Mouse (Mus musculus) brain, embryonic 14.5 days (tissue): ENCODE measurements around the gene Dlx5.

Experiments
- CTCF ChIP-seq: fragments of 200-500 bp; IDR thresholded peaks from 2 replicates; pipeline ENCODE4 v1.5.1; 2012; ENCODE audit warnings: inconsistent platforms, mild to moderate bottlenecking, moderate library complexity, borderline replicate concordance; ENCODE audit not compliant: insufficient read depth, insufficient read length; ENCODE audit errors: extremely low read depth
- POLR2A ChIP-seq: fragments of 200-500 bp; IDR thresholded peaks from 2 replicates; pipeline ENCODE4 v1.6.1; 2012; ENCODE audit warnings: mild to moderate bottlenecking, inconsistent platforms, borderline replicate concordance; ENCODE audit not compliant: poor library complexity, insufficient read depth, insufficient read length, severe bottlenecking; ENCODE audit errors: extremely low read depth

DNA sequence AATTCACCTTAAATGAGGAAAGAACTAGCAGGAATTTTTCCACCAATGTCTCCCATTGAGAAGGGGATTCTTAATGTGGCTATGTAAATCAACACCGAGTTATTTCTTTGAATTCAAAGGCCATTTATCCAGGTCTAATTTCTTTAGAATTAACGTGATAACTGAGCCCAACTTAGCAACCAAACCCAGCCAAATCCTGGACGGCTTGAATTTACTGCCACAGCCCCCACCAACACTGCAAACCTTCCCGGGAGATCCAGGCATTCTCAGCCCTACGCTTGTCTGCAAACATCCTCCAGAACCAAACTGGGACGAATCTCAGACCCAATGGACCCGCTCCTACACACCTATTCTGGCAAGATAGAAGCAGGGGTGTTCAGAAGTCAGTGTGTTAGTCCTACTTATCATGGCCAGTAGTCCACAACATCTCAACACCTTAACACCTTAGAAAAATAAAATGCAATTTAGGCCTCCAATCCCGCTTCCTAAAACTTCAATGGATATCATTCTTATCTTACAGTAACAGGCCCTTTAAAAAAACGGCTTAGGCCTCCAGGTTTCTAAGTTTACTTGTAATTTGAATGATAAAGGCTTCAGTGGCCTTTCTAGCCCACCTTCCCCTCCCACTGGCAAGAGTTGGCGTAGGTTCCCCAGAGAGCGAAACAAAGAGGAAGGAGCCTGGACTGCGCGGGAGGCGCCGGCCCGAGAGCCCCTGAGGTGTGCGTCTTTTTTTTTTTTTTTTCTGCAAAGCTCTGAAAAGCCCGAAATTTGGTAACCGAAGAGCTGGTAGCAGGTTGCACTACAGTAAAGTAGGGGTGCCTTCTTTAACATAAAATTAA, 22.6 kb downstream of the Dlx5 start:
- TF ChIP-seq POLR2A (no peak), CTCF (no peak)
